Comparison of ENCODE assay signal across 7 mouse cellular contexts in genomic region chr8:94532525-94532872, GRCm38 (mm10). TPM values are rescaled to one million over a fixed set of nuclear protein-coding genes. Genes with fewer than 3 reads are reported as not detected.
A peak's percentile ranks its signal among the peaks of the same experiment; 100 is the strongest.
DNase-seq lines count a peak whose midpoint lies in the region; ATAC-seq and TF ChIP-seq lines count a peak whose summit lies in the region.

No protein-coding gene starts in this region.

- H3K27me3 ChIP-seq in lung, embryonic 15.5 days = peaks cover 41% of the 10 kb centered on the region
- peaks cover 66% of the 10 kb centered on the region for H3K27me3 ChIP-seq in forebrain, embryonic 10.5 days (ENCODE audit: poor library complexity, severe bottlenecking)
- peaks cover 23% of the 10 kb centered on the region for H3K27me3 ChIP-seq in limb, embryonic 11.5 days (ENCODE audit: control insufficient read depth, insufficient read depth, low read length)

- H3K4me2 ChIP-seq in lung, embryonic 15.5 days = peak overlapping the region; percentile 99
- H3K4me2 ChIP-seq in limb, embryonic 11.5 days (ENCODE audit: low read depth, severe bottlenecking) = peak overlapping the region; percentile 79

- H3K36me3 ChIP-seq in lung, embryonic 15.5 days = no peaks in the 10 kb centered on the region
- no peaks in the 10 kb centered on the region for H3K36me3 ChIP-seq in forebrain, embryonic 10.5 days (replicated peaks)
- H3K36me3 ChIP-seq in limb, embryonic 11.5 days (ENCODE audit: control insufficient read depth, insufficient read depth, low read length) = no peaks in the 10 kb centered on the region

- no peak overlapping the region for H3K27ac ChIP-seq in lung, embryonic 15.5 days
- peak overlapping the region; percentile 91 for H3K27ac ChIP-seq in forebrain, embryonic 10.5 days
- no peak overlapping the region for H3K27ac ChIP-seq in limb, embryonic 11.5 days (replicated peaks; ENCODE audit: low read depth, low read length)
- H3K27ac ChIP-seq in olfactory bulb, adult 2 months (ENCODE audit: insufficient read depth, low read depth, low read length) = no peak overlapping the region

- peak overlapping the region; percentile 76 for H3K4me3 ChIP-seq in lung, embryonic 15.5 days
- H3K4me3 ChIP-seq in forebrain, embryonic 10.5 days = peak overlapping the region; percentile 73
- H3K4me3 ChIP-seq in limb, embryonic 11.5 days (ENCODE audit: low read depth, low read length) = peak overlapping the region; percentile 40
- H3K4me3 ChIP-seq in olfactory bulb, adult 2 months (ENCODE audit: insufficient read depth, low read depth, low read length) = peak overlapping the region; percentile 78

- no peak for DNase-seq in lung, postnatal 25 days (ENCODE audit: low spot score)
- DNase-seq in forebrain, embryonic 10.5 days (ENCODE audit: extremely low spot score, low spot score) = no peak
- no peak for DNase-seq in limb, embryonic 11.5 days (ENCODE audit: low spot score)
- no peak for DNase-seq in right cerebral cortex, adult 18-20 months
- DNase-seq in layer of hippocampus, adult 18-20 months (ENCODE audit: low spot score in 2 of 2) = no peak

- TF ChIP-seq CTCF in olfactory bulb, adult 2 months (IDR thresholded peaks at IDR 0.05; ENCODE audit: insufficient read depth, low read depth, low read length) = no peak

- H3K4me1 ChIP-seq in lung, embryonic 15.5 days = peaks cover 25% of the 10 kb centered on the region
- peaks cover 43% of the 10 kb centered on the region for H3K4me1 ChIP-seq in forebrain, embryonic 10.5 days
- no peaks in the 10 kb centered on the region for H3K4me1 ChIP-seq in limb, embryonic 11.5 days (ENCODE audit: control insufficient read depth, insufficient read depth, low read length)
- peaks cover 24% of the 10 kb centered on the region for H3K4me1 ChIP-seq in olfactory bulb, adult 2 months (ENCODE audit: control insufficient read depth, insufficient read depth, low read length)

- TF ChIP-seq POLR2A in olfactory bulb, adult 2 months (IDR thresholded peaks at IDR 0.05; ENCODE audit: insufficient read depth, low read depth, low read length) = no peak

- peak overlapping the region; percentile 67; the same call in 1 of the 2 replicates for H3K9ac ChIP-seq in lung, embryonic 15.5 days
- peak overlapping the region; percentile 62 for H3K9ac ChIP-seq in limb, embryonic 11.5 days (ENCODE audit: low read length)

- no peaks in the 10 kb centered on the region for H3K9me3 ChIP-seq in lung, embryonic 15.5 days
- no peaks in the 10 kb centered on the region for H3K9me3 ChIP-seq in forebrain, embryonic 10.5 days
- H3K9me3 ChIP-seq in limb, embryonic 11.5 days (ENCODE audit: control insufficient read depth, low read length) = no peaks in the 10 kb centered on the region

- ATAC-seq in lung, embryonic 15.5 days (ENCODE audit: borderline replicate concordance, extremely low read depth, low FRiP score, low TSS enrichment) = 0 out of 2 replicates have a peak, but pooled peaks have one; percentile 6
- ATAC-seq in limb, embryonic 11.5 days (ENCODE audit: insufficient number of reproducible peaks, low FRiP score, low TSS enrichment, low read depth) = 0 out of 2 replicates have a peak, but pooled peaks have one; percentile 7

- under 1% methylated on average over 34 of the region's 34 CpGs for WGBS in lung, embryonic 15.5 days
- WGBS in forebrain, embryonic 10.5 days = 0% methylated on average over 34 of the region's 34 CpGs
- under 1% methylated on average over 34 of the region's 34 CpGs for WGBS in limb, embryonic 11.5 days
- WGBS in olfactory bulb, adult 2 months = under 1% methylated on average over 34 of the region's 34 CpGs

RNA-seq across cellular contexts. Expression of gene Cpne2, which starts 0.3 kb away (rescaled TPM):
- 9.6 and 10.3 TPM in 2 replicates for polyA plus RNA-seq in lung, embryonic 15.5 days (2015; fragmentation: Nextera tagmentation; extraction: Ambion mirVana)
- 16.2 and 16.3 TPM in 2 replicates for polyA plus RNA-seq in forebrain, embryonic 10.5 days (2016; fragmentation: Nextera tagmentation; extraction: Ambion mirVana)
- 6.3 and 8.5 TPM in 2 replicates for polyA plus RNA-seq in limb, embryonic 11.5 days (2014; fragmentation: Nextera tagmentation; extraction: Ambion mirVana)
- not detected in 2 replicates for polyA plus RNA-seq in olfactory bulb, adult 2 months (2012; ENCODE audit: insufficient read depth, insufficient read length, low replicate concordance, missing spikeins)
- 10 to 100 TPM; 41.9 to 48.2 TPM for total RNA-seq in layer of hippocampus, adult 18-20 months (2021)
